Mouse (Mus musculus) natural killer cell, adult 2 months (primary cell): ENCODE measurements around the gene Zfp592.
A peak's percentile ranks its signal among the peaks of the same experiment; 100 is the strongest.

Experiments used
- DNase-seq, 2 experiments: peaks; one replicate each; pipeline ENCODE4 v3.0.0; 2022; ENCODE audit warnings: low spot score in 2 of 2

Zfp592 gene

GRCm38 (mm10) chr7:81057901-81058711 is 64.6 kb downstream of the Zfp592 start:
- no peak for DNase-seq

GRCm38 (mm10) chr7:81058712-81059154 is 65.3 kb downstream of the Zfp592 start:
- DNase-seq = no peak

- no peak for DNase-seq
Measured at GRCm38 (mm10) chr7:81059388-81059787, 65.9 kb downstream of the Zfp592 start.

- DNase-seq = peak in 1 of 2 experiments; percentile 38
Measured at GRCm38 (mm10) chr7:81060908-81061307, 67.4 kb downstream of the Zfp592 start.

- no peak for DNase-seq
Measured at GRCm38 (mm10) chr7:81061936-81062335, 68.5 kb downstream of the Zfp592 start.

GRCm38 (mm10) chr7:81063332-81063731 is 69.9 kb downstream of the Zfp592 start:
- no peak for DNase-seq

- DNase-seq = no peak
Measured at GRCm38 (mm10) chr7:81066714-81067113, 73.2 kb downstream of the Zfp592 start.

- no peak for DNase-seq
Measured at GRCm38 (mm10) chr7:81072463-81072862, 79.0 kb downstream of the Zfp592 start.

- no peak for DNase-seq
Measured at GRCm38 (mm10) chr7:81073273-81073672, 79.8 kb downstream of the Zfp592 start.

- no peak for DNase-seq
Measured at GRCm38 (mm10) chr7:81074546-81074945, 81.1 kb downstream of the Zfp592 start.

GRCm38 (mm10) chr7:81075299-81075698 is 81.8 kb downstream of the Zfp592 start:
- peak; percentile 60 to 65 for DNase-seq

- no peak for DNase-seq
Measured at GRCm38 (mm10) chr7:81075732-81076131, 82.3 kb downstream of the Zfp592 start.

- DNase-seq = no peak
Measured at GRCm38 (mm10) chr7:81077009-81077408, 83.5 kb downstream of the Zfp592 start.

- no peak for DNase-seq
Measured at GRCm38 (mm10) chr7:81078740-81079139, 85.3 kb downstream of the Zfp592 start.

GRCm38 (mm10) chr7:81093420-81093965 is 100.0 kb downstream of the Zfp592 start:
- no peak for DNase-seq

GRCm38 (mm10) chr7:81094104-81094757 is 100.8 kb downstream of the Zfp592 start:
- no peak for DNase-seq
